Mouse (Mus musculus) bone marrow macrophage, adult 2 months (primary cell): ENCODE results near the gene Slc30a10.

Source experiments
- CTCF ChIP-seq: IDR thresholded peaks from 2 replicates; pipeline ENCODE4 v1.5.1; 2012; ENCODE audit warnings: low read depth, mild to moderate bottlenecking, low read length, moderate library complexity
- POLR2A ChIP-seq: IDR thresholded peaks from 2 replicates; pipeline ENCODE4 v1.6.1; 2012; ENCODE audit warnings: mild to moderate bottlenecking, low read depth, low read length, borderline replicate concordance

DNA sequence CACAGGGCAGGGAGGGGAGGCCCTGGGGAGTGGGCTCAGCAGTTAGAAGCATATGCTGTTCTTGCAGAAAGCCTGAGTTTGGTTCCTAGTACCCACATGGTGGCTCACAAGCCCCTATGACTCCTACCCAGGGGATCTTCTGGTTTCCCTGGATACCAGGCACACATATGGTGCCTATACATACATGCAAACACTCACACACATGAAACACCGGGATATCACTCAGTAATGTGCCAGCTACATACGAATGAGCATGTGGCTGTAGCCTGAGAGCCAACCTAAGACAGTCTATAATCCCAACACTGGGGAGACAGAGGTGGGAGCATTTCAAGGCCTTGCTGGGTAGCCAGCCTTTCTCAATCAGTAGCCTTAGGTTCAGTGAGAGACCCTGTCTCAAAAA, 28.1 kb downstream of the Slc30a10 start:
- TF ChIP-seq CTCF (no peak), POLR2A (no peak)
